Mouse (Mus musculus): Measurements from ENCODE around the gene Catsper1.

DNA sequence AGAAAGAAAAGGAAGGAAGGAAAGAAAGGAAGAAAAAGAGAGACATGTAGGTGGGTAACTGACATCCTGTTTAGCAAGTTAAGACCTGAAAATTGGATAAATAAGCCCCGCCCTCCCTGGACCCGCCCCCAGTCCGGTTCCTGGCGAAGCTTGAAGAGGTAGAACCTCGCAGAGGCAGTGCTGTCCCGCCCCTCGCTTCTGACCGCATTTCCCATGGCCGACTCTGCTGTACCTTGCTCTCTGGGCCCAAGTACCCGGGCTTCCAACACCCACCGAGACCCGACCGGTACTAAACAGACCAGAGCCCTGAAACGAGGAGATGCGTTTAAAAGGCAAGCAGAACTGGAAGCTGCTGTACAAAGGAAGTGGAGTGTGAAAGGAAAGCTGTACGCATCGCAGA lies 11.7 kb upstream of the Catsper1 start:
- TF ChIP-seq TAL1 (conservative IDR thresholded peaks at IDR 0.05; ENCODE audit: low read depth, low read length) = no peak
- no peak for TF ChIP-seq CTCF (IDR thresholded peaks at IDR 0.05; ENCODE audit: low read depth, low read length)
- TF ChIP-seq GATA1 (IDR thresholded peaks at IDR 0.05; ENCODE audit: borderline replicate concordance, low read length) = no peak
